Mouse (Mus musculus) forebrain, embryonic 11.5 days (tissue): ENCODE results near the gene Tnnc2. TPM values are rescaled to one million over a fixed set of nuclear protein-coding genes. Genes with fewer than 3 reads are reported as not detected.
A peak's percentile ranks its signal among the peaks of the same experiment; 100 is the strongest.

ENCODE experiments used
- ATAC-seq: fragments of 200-750 bp; cut with Nextera tagmentation; replicated peaks from 2 replicates; pipeline ENCODE4 v1.8.0; 2017; ENCODE audit warnings: moderate TSS enrichment; ENCODE audit not compliant: low FRiP score
- DNase-seq: peaks from one replicate; pipeline ENCODE4 v3.0.0-alpha.2; 2017; ENCODE audit warnings: low spot score
- H3K27ac ChIP-seq: fragments of 300-500 bp; sonication (generic); 2 replicates; pipeline ENCODE4 v1.5.1; 2014; ENCODE audit warnings: low read depth, low read length
- H3K27me3 ChIP-seq: fragments of 300-500 bp; sonication (generic); 2 replicates; pipeline ENCODE4 v1.6.1; 2014; ENCODE audit warnings: mild to moderate bottlenecking, low read length, mixed read lengths; ENCODE audit not compliant: control insufficient read depth, insufficient read depth
- H3K36me3 ChIP-seq: fragments of 300-500 bp; sonication (generic); 2 replicates; pipeline ENCODE4 v1.6.1; 2014; ENCODE audit warnings: mild to moderate bottlenecking, low read length, moderate library complexity, mixed read lengths; ENCODE audit not compliant: control insufficient read depth, insufficient read depth
- H3K4me1 ChIP-seq: fragments of 300-500 bp; sonication (generic); replicated peaks from 2 replicates; pipeline ENCODE4 v1.6.1; 2014; ENCODE audit warnings: low read length, mixed read lengths; ENCODE audit not compliant: control insufficient read depth, insufficient read depth
- H3K4me2 ChIP-seq: fragments of 300-500 bp; sonication (generic); 2 replicates; pipeline ENCODE4 v1.6.1; 2014; ENCODE audit warnings: low read depth, mild to moderate bottlenecking, low read length, moderate library complexity, mixed read lengths; ENCODE audit not compliant: severe bottlenecking
- H3K4me3 ChIP-seq: fragments of 300-500 bp; sonication (generic); 2 replicates; pipeline ENCODE4 v1.5.1; 2014; ENCODE audit warnings: low read depth, low read length
- H3K9ac ChIP-seq: fragments of 300-500 bp; sonication (generic); 2 replicates; pipeline ENCODE4 v1.6.1; 2014; ENCODE audit warnings: low read length
- H3K9me3 ChIP-seq: fragments of 300-500 bp; sonication (generic); 2 replicates; pipeline ENCODE4 v1.6.1; 2016; ENCODE audit warnings: low read length, mixed read lengths; ENCODE audit not compliant: control insufficient read depth
- WGBS: fragments of 180-500 bp; shearing (Covaris S2); extraction: QIAGEN DNeasy Blood & Tissue Kit; methylation state at CpG from one replicate; pipeline ENCODE4 v1.1.7; 2014; 5-methylcytosine and 5-hydroxymethylcytosine counted together
- polyA plus RNA-seq: library from polyadenylated mRNA; unstranded; fragments of >200 nt; fragmentation: Nextera tagmentation; extraction: Ambion mirVana; gene quantifications from 2 replicates; pipeline ENCODE4 v1.2.1, GENCODE M21; 2014

Tnnc2 gene
- not detected in 2 replicates for polyA plus RNA-seq

DNA sequence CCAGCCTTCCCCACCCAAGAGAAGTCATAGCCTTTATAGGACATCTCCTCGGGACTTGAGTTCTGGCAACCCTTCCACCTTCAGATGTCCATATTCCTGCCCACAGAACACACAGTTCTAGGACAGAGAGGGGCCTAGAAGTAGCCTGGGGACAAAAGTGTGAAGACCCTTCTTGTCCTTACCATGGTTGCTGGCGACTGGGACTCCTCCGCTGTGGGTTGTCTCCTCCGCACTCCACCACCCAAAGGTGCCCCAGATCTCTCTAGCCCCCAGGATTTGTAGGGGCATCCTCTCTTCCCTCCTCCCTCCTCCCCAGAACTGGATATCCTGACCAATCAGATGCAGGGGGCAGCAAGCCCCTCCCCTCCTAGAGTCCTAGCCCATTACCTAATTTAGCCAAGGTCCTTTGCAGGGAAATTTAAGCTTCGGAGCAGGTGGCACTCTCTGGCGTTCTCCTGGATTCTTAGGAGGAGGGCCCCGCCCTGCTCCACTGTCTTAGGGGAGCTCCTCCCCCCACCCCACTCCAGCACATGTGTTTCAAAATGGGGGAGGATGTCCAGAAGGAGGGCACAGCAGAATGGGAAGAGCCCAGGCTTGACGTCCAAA, at the start of gene Tnnc2:
Gene Tnnc2 (minus strand): TSS at position 487 of the 606 bp plus-strand sequence.
- Histone ChIP-seq H3K27ac (no peak within 1 kb of the TSS), H3K36me3 (no peaks in the 10 kb centered on the region), H3K4me1 (no peaks in the 10 kb centered on the region), H3K9me3 (no peaks in the 10 kb centered on the region), H3K9ac (no peak within 1 kb of the TSS), H3K27me3 (no peaks in the 10 kb centered on the region), H3K4me3 (no peak within 1 kb of the TSS), H3K4me2 (no peak within 1 kb of the TSS)
- 71% methylated on average over 8 of the region's 8 CpGs for WGBS
- ATAC-seq (no peak), DNase-seq (no peak)

DNA sequence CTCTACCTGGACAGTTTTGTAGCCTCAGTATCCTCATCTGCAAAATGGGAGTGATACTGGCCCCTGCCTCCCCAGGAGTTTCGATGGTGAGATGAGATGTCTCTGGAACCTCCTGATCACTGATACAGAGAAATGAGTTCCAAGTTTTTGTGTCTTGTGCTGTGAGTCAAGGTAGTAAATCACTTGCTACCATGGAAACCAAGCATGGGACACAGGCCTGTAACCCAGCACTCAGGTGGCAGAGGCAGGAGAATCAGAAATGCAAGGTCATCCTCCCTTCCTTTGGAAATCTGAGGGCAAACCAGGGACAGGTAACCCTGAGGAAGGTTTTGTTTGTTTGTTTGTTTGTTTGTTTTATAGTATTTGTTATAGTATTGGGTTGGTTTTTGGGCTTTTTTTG, 49.3 kb upstream of the Tnnc2 start:
- no peak for ATAC-seq
- no peaks in the 10 kb centered on the region for H3K27me3 ChIP-seq
- peaks cover 3% of the 10 kb centered on the region; the same call in 1 of the 2 replicates for H3K36me3 ChIP-seq
- no peak overlapping the region for H3K4me2 ChIP-seq
- no peak overlapping the region for H3K27ac ChIP-seq
- no peaks in the 10 kb centered on the region; the same call in 1 of the 2 replicates for H3K4me1 ChIP-seq
- no peak for DNase-seq
- no peak overlapping the region for H3K9ac ChIP-seq
- no peak overlapping the region for H3K4me3 ChIP-seq
- 93% methylated on average over 1 of the region's 1 CpGs for WGBS
- no peaks in the 10 kb centered on the region for H3K9me3 ChIP-seq

DNA sequence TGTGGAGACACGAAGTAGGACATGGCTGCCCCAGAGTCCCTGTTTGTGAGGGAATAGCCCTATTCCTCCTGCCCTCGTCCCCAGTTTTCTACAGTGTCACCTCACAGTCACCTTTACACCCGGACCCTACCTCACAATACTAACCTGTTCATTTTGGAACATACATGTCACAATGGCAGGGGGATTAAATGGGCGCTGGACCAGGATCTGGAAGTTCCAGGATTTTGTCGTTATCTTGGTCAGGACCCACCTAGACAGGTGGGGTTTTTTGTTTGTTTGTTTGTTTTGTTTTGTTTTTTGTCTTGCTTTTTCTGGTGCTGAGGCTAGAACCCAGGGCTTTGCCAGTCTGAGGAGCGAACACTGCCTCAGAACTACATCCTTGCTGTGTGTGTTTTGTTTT, 48.7 kb upstream of the Tnnc2 start, which contains the start of gene Spata25:
Gene Spata25 (minus strand): TSS at position 101 of the 400 bp plus-strand sequence.
- no peak within 1 kb of the TSS for H3K9ac ChIP-seq
- no peak within 1 kb of the TSS for H3K4me3 ChIP-seq
- no peak within 1 kb of the TSS for H3K27ac ChIP-seq
- no peak for DNase-seq
- H3K9me3 ChIP-seq: no peaks in the 10 kb centered on the region
- 92% methylated on average over 6 of the region's 6 CpGs for WGBS
- H3K4me1 ChIP-seq: peaks cover 2% of the 10 kb centered on the region; the same call in 1 of the 2 replicates
- H3K4me2 ChIP-seq: no peak within 1 kb of the TSS
- peaks cover 3% of the 10 kb centered on the region; the same call in 1 of the 2 replicates for H3K36me3 ChIP-seq
- ATAC-seq: no peak
- H3K27me3 ChIP-seq: no peaks in the 10 kb centered on the region

DNA sequence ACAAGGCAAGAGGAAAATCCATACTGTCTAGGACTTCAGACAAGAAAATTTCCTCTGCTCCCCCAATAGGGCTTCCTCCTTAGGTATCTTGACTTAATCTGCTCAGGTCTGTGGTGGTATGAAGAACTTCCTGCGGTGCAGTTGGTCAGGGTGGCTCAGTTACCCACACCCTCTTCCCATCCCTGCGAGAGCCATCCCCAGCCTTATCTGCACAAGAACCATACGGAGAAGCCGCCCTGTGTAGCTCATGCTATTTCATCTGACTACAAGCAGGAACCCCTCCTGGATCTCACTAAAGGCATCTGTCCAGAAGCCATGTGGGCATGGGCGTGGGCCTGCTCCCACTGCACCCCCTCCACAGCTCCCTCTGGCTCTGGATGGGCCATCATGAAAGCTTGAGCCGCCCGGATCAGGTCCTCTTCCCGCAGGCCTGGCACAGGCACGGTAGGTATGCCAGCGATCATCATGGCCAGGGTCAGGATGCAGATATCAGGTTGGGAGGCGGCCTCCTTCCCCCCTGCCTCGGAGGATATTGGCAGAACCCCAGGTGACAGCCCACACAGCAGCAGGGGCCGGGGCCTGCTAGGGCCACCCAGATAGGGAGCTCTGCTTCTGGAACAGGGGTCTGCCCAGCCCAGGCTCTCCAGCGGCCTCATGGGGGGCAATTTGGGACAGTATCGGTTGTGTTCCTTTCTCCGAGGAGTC, 47.5 kb upstream of the Tnnc2 start:
- peaks cover 4% of the 10 kb centered on the region; the same call in 1 of the 2 replicates for H3K4me1 ChIP-seq
- H3K4me3 ChIP-seq: no peak overlapping the region
- H3K27ac ChIP-seq: no peak overlapping the region
- H3K27me3 ChIP-seq: no peaks in the 10 kb centered on the region
- no peak overlapping the region for H3K9ac ChIP-seq
- no peaks in the 10 kb centered on the region for H3K9me3 ChIP-seq
- DNase-seq (no peak), ATAC-seq (no peak)
- peaks cover 3% of the 10 kb centered on the region; the same call in 1 of the 2 replicates for H3K36me3 ChIP-seq
- no peak overlapping the region for H3K4me2 ChIP-seq
- 89% methylated on average over 16 of the region's 16 CpGs for WGBS

DNA sequence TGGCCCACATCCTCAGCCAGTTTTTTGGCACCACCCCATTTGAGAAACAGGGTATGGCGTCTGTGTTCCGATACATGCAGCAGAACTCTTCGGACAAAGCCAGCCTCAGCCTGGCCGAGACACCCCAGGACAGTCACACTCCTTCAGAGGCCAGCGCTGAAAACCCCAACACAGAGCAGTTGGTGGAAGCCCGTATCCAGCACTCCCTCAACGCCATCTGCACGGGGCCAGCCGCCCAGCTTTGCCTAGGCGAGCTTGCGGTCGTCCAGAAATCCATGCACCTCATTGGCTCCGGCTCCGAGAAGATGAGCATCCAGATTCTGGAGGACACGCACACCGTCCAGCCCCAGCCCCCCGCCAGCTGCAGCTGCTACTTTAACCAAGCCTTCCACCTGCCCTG, 45.8 kb upstream of the Tnnc2 start:
- Histone ChIP-seq H3K4me2 (no peak overlapping the region), H3K27ac (no peak overlapping the region), H3K27me3 (no peaks in the 10 kb centered on the region), H3K9me3 (no peaks in the 10 kb centered on the region), H3K9ac (no peak overlapping the region), H3K36me3 (peaks cover 3% of the 10 kb centered on the region; the same call in 1 of the 2 replicates), H3K4me3 (no peak overlapping the region), H3K4me1 (peaks cover 6% of the 10 kb centered on the region; the same call in 1 of the 2 replicates)
- no peak for ATAC-seq
- DNase-seq: no peak
- 97% methylated on average over 17 of the region's 17 CpGs for WGBS

DNA sequence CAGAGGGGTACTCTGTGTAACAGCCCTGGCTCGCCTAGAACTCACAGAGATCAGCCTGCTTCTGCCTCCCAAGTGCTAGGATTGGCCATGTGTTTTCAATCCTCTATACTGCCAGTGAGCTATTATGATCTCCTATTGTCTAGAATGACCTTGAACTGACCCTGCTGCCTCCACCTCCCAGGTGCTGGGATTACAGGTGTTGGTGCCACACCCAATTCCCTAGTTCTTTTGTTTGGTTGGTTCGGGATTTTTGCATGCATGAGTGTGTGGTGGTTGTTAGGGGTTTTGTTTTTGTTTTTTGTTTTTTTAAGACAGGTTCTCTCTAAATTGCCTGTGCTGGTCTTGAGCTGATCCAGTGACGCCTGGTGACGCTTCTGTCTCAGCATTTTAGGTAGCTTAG, 44.2 kb upstream of the Tnnc2 start:
- H3K36me3 ChIP-seq: peaks cover 3% of the 10 kb centered on the region; the same call in 1 of the 2 replicates
- H3K27ac ChIP-seq: no peak overlapping the region
- no peaks in the 10 kb centered on the region for H3K27me3 ChIP-seq
- no peak overlapping the region for H3K4me3 ChIP-seq
- no peak overlapping the region for H3K9ac ChIP-seq
- DNase-seq (no peak), ATAC-seq (no peak)
- H3K4me2 ChIP-seq: no peak overlapping the region
- no peaks in the 10 kb centered on the region for H3K9me3 ChIP-seq
- H3K4me1 ChIP-seq: peaks cover 6% of the 10 kb centered on the region; the same call in 1 of the 2 replicates
- WGBS: 92% methylated on average over 4 of the region's 4 CpGs

DNA sequence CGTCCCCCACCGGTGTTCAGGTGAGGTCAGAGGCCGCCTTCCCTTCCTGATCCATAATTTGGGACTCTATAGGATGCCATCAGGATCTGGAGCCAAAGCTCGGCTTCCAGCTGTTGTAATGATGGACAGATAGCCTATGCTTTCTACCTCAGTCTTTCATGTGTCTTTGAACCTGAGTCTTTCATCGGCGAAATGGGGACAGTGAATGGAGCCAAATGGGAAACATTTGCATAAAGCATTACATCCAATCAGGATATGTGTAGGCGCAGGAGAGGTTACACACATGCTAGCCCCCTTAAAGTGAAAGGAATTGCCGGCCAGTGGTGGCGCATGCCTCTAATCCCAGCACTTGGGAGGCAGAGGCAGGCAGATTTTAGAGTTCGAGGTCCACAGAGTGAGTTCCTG, 43.4 kb upstream of the Tnnc2 start:
- Histone ChIP-seq H3K4me2 (peak overlapping the region; percentile 54), H3K27ac (peak overlapping the region; percentile 77; the same call in 1 of the 2 replicates), H3K9ac (peak overlapping the region; percentile 64), H3K36me3 (peaks cover 3% of the 10 kb centered on the region; the same call in 1 of the 2 replicates), H3K4me3 (peak overlapping the region; percentile 57), H3K4me1 (peaks cover 6% of the 10 kb centered on the region; the same call in 1 of the 2 replicates), H3K9me3 (no peaks in the 10 kb centered on the region), H3K27me3 (no peaks in the 10 kb centered on the region)
- WGBS: 4% methylated on average over 10 of the region's 10 CpGs
- ATAC-seq: peak; percentile 65
- DNase-seq: no peak

DNA sequence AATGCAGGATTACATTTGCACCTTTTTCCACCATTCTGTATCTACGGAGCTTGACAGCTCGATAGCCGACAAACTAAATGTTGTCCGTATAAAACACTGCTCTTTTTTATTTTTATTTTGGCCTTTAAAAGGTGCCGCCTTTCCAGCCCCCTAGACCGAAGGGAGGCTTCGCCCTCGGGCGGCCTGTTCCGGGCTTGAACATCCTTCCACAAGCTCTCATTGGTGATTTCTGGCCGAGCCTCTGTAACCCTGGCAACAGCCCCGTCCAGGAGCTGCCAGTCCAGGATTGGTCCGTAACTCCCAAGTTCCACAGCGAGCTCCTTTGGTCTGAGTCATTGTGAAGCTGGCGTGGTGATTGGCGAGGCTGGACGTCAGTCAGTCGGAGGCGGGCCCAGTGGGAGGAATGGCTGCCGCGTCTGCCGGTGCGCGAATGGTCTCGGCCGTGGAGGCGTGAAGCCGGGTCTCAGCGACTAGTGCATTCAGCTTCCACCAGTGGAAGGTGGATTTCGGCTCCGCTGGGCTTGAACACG, 42.9 kb upstream of the Tnnc2 start, which contains the start of gene Zswim1:
Gene Zswim1 (plus strand): TSS at position 51 of the 530 bp plus-strand sequence.
- Histone ChIP-seq H3K27ac (peak within 1 kb of the TSS; percentile 77; the same call in 1 of the 2 replicates), H3K4me3 (peak within 1 kb of the TSS; percentile 57), H3K9me3 (no peaks in the 10 kb centered on the region), H3K27me3 (no peaks in the 10 kb centered on the region), H3K4me2 (peak within 1 kb of the TSS; percentile 54), H3K9ac (peak within 1 kb of the TSS; percentile 64), H3K4me1 (peaks cover 6% of the 10 kb centered on the region; the same call in 1 of the 2 replicates), H3K36me3 (peaks cover 3% of the 10 kb centered on the region; the same call in 1 of the 2 replicates)
- WGBS: 2% methylated on average over 32 of the region's 32 CpGs
- DNase-seq (peak; percentile 99), ATAC-seq (peak; percentile 99)
